Mouse (Mus musculus): ENCODE measurements around the gene Ptcra.

DNA sequence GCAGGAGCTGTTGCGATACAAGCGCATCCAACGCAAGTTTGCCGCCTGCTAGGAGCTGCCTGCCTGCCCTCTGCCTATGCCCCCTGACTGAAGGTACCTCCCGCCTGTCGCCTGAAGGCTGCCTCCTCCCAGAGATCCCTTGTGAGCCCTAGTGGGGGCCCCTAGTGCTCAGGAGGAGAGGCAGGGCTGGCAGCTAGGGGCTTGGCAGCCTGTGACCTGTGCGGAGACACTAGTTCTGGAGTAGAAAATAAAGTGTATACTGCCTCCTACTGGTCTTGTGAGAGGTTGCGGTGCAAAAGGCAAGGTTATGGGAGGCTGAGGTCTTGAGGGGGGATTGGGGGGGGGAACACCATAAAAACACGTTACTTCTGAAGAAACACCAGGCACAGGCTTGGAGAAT, 38.2 kb downstream of the Ptcra start:
- peak; percentile 34; the same call in 1 of the 2 replicates for TF ChIP-seq CTCF (IDR thresholded peaks at IDR 0.05; ENCODE audit: control insufficient read depth, insufficient read depth, insufficient replicate concordance, low read depth, low read length)
- no peak for TF ChIP-seq POLR2A (IDR thresholded peaks at IDR 0.05; ENCODE audit: control insufficient read depth, low read depth, low read length)
